Mouse (Mus musculus) kidney, adult 2 months (tissue): ENCODE data around the gene Daw1.

Experiments
- CTCF ChIP-seq: fragments of 200-500 bp; conservative IDR thresholded peaks from 2 replicates; pipeline ENCODE4 v1.5.1; 2011; ENCODE audit warnings: low read depth, mild to moderate bottlenecking, control low read depth, low read length, moderate library complexity, mixed read lengths; ENCODE audit not compliant: insufficient read depth, insufficient read length
- POLR2A ChIP-seq: fragments of 200-500 bp; IDR thresholded peaks from one replicate; pipeline ENCODE4 v1.6.1; 2011; ENCODE audit warnings: low read depth, low read length, control low read depth

DNA sequence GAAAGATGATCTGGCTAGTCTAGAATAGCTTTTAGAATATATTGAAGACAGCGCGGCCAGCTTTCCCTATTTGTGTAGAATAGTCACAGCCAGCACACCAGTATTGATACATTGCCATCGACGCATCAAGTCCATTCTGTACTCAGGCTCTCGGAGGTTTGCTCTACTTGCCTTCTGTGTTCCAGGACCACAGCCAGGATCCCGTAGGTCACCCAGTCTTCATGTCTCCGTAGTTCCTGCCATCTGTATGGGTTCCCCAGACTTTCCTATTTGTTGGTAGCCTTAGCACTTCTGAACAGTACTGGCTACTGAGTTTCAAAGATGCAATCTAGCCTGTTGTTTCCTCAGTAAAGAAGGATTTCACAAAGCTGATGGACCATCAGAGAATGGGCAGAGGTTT is 20.0 kb downstream of the Daw1 start:
- TF ChIP-seq POLR2A (no peak), CTCF (no peak)
